Mouse (Mus musculus): ENCODE measurements around the gene Kpna2.

- TF ChIP-seq FLI1 (IDR thresholded peaks at IDR 0.05; ENCODE audit: low read length) (no peak), GATA1 (IDR thresholded peaks at IDR 0.05; ENCODE audit: borderline replicate concordance, low read length) (no peak)
Observed at GRCm38 (mm10) chr11:106973016-106973415, 26.3 kb downstream of the Kpna2 start.

Data from megakaryocyte, embryonic 14.5 days (primary cell).